Mouse (Mus musculus) cerebellum, postnatal 4 days (tissue): ENCODE data around the gene Kansl3.

Experiments
- DNase-seq, 2 experiments: peaks; one replicate each; pipeline ENCODE4 v3.0.0; 2022; ENCODE audit warnings: low spot score in 2 of 2, mixed read lengths in 1 of 2

The Kansl3 gene

GRCm38 (mm10) chr1:36293470-36293869 is 75.5 kb downstream of the Kansl3 start:
- DNase-seq = no peak
